Mouse (Mus musculus) layer of hippocampus, adult 18-20 months (tissue): ENCODE measurements at regions not wholly inside any gene's neighbourhood (a gene's known extent, or its start where the extent isn't known, plus 50 kb on each side); places are given as distances from the start of the nearest gene placed in this dataset.
"Not testable (repeated sequence)": the region's sequence is repeated elsewhere in the genome, so short reads cannot be mapped to it uniquely, and the experiment has no call there.

Experiments used
- DNase-seq, 2 experiments: peaks; one replicate each; pipeline ENCODE4 v3.0.0; 2022; ENCODE audit warnings: low spot score in 2 of 2

- DNase-seq = no peak
Observed at GRCm38 (mm10) chr3:16533643-16534042, 527.4 kb upstream of the Gm5150 start.

GRCm38 (mm10) chr3:16527511-16527910 is 521.3 kb upstream of the Gm5150 start:
- not testable (repeated sequence) for DNase-seq

DNA sequence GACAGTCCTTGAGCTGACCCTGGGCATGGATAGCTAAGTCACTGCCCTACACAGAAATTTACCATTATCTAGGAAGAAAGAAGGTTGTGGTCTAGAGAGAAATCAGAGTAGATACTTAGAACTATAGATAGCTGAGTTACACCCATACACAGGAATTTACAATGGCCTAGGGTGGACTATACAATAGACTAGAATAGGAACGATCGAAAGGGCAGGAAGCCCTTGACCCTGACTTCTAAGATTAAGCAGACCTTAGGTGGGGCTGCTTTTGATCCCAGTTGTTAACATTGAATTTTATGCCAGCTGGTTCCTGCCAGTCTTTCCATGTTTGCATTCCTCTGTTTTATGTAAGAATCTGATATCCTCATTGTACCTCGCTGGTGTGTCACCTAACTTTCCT is 482.2 kb upstream of the Gm5150 start:
- DNase-seq = not testable (repeated sequence)

- DNase-seq = no peak
Observed at GRCm38 (mm10) chr3:16482750-16483149, 476.5 kb upstream of the Gm5150 start.

DNA sequence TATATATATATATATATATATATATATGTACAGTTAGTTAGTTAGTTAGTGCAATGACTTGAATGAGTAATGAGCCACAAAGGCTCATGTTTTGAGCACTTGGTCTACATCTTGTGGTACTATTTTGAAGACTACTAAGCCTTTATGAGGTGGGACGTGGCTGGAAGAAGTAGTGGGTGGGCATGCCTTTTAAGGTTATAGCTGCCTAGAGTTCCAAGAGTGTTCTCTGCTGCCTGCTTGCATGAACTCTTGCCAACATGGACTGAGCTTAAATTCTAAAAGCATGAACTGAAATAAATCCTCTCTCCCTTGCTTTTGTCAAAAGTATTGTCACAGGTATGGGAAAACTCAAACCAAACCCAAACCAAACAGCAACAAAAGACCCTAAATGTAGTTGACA is 465.1 kb upstream of the Gm5150 start:
- no peak for DNase-seq

DNA sequence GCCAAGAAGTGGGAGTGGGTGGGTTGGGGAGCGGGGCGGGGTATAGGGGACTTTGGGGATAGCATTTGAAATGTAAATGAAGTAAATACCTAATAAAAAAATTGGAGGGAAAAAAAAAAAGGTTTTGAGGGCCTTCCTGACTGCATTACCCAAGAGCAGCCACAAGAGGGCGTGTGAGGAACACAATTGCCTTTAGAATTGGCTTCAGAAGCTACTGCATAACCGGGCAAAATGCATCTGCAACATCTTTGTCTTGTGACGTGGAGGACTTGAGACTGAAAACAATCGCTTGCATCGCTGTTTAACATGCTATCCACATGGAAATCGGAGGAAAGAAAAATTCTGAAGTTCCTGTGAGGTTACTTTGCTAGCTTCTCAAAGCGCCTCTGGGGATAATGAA is 460.2 kb upstream of the Gm5150 start:
- peak; percentile 43 to 77 for DNase-seq

DNA sequence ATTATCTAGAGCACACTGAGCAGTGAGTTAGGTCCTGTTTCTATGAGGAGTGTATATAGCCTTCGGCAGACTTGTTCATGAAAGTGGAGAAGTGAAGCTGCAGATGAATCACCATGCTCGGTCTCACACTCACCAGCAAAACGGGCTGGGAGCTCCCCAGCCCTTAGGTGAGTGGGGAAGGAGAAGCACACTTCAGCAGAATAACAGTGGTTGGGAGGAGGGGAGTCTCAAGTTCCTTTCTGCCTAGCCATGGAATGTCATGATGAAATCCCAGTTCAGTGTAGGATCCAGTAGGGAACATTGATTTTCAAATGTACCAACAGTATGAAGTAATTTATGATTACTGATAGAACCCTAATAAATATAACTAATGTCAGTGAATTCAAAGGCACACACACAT is 459.1 kb upstream of the Gm5150 start:
- DNase-seq = no peak

- no peak for DNase-seq
Observed at GRCm38 (mm10) chr3:16464301-16464700, 458.1 kb upstream of the Gm5150 start.

DNA sequence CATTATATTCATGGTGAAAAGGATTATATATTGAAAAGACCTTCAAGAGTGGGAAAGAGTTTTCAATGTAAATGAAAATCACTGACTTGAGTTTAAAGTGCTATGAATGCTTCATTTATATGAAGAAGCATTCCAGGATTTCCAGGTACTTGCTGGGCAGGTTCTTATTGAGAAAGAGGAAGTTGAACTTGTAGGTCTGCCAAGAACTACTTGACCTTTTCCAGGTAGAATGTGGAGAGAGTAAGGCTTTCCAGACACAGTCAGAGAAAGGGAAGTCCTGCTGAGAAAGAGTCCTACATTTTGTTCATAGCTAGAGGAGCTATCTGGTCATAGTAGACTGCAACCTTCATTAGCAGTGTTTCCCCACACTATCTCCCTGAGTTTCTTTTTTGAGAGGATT is 426.8 kb upstream of the Gm5150 start:
- DNase-seq = no peak

DNA sequence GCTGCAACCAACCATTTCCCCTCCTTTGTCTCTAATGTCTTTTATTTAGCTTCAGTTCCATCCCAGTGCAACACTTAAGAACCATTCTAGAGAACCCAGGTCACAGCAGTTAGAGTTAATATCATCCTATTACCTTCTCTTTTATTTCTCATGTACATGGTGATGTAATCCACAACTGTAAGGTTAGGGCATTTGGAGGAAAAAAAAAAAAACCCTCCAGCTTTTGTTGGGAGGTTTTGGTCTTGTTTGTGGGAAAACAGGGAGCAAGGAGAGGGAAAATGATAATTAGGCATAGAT is 425.5 kb upstream of the Gm5150 start:
- DNase-seq = no peak

DNA sequence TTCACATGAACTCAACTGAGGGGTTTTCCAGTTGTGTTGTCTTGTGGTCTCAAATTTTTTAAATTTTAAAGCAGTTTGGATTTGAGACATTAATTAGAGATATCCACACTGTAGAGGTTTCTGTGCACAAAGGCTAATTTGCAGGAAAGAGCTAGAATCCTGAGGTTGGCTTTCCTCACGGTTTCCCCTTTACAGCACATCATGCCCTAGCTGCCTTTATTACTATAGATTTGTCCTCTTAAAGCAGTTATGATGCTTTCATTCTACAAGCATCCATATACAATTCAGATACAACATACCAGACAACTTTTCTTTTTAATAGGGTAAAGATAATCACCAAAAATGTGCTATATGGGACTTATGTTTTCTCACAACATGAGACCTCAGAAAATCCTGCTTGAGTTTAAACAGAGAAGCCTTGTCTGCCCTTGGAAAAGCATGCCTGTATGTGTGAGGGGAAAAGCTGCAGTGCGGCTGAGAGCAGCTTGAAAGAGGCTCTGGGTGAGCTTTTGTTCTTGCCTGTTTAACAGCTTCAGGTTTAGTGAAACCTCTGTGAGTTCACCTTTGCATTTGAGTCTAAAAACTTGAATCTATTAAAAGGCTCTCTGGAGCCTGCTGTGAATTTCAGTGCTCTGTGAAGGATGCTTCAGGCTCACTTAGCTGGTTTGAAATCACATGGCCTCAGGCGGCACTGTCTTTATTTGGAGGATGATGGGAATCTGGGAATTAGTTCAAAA is 425.0 kb upstream of the Gm5150 start:
- DNase-seq = no peak
